Mouse (Mus musculus): Measurements from ENCODE around the gene Kcnip1.

DNA sequence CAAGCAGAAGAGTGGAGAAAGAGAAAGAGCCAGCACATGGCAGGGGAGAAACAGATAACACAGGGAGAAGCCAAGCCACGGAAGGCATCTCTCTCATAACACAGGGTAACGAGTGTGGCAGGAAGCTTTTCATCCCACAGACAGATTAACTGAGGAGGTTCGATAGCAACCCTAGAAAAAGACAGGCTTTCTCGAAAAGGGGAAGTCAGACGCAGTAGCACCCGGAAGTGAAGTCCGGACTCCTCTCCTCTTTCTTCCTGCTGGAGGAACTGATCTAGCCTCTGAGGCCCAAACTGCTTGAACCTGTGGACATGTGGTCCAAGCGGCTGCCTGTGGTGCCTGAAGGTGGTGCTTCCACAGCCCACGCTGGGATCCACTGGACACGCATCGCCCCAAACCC, 15.3 kb upstream of the Kcnip1 start:
- TF ChIP-seq CTCF (IDR thresholded peaks at IDR 0.05) (no peak), EP300 (IDR thresholded peaks at IDR 0.05) (no peak)

All from lung, postnatal 0 days (tissue).